14 mouse cellular contexts compared by ENCODE assay signal in genomic region chr17:33969394-33969793, GRCm38 (mm10). TPM values are rescaled to one million over a fixed set of nuclear protein-coding genes. Genes with fewer than 3 reads are reported as not detected.
A peak's percentile ranks its signal among the peaks of the same experiment; 100 is the strongest.
DNase-seq lines count a peak whose midpoint lies in the region; ATAC-seq and TF ChIP-seq lines count a peak whose summit lies in the region.
"Had no signal": no experiment of that assay in that cellular context is flagged by ENCODE, and none has a peak within 500 bp of the region (broad histone marks: within the 10 kb centered on the region; RNA-seq: fewer than 3 reads in every experiment).

No protein-coding gene starts in this region.

- H3K4me1 ChIP-seq in cerebellum, adult 2 months (ENCODE audit: control insufficient read depth, insufficient read depth, low read length) = no peaks in the 10 kb centered on the region
- H3K4me1 ChIP-seq in liver, embryonic 12.5 days = peaks cover 9% of the 10 kb centered on the region; the same call in 1 of the 2 replicates
- H3K4me1 ChIP-seq: kidney, embryonic 15.5 days; midbrain, embryonic 15.5 days had no signal

- H3K4me2 ChIP-seq in liver, embryonic 12.5 days = no peak overlapping the region
- H3K4me2 ChIP-seq: hindbrain, embryonic 14.5 days; kidney, embryonic 15.5 days; midbrain, embryonic 15.5 days had no signal

- DNase-seq in cerebellum, adult 2 months = no peak
- DNase-seq in cerebellum, adult 11 months = no peak
- peak; percentile 36 for DNase-seq in liver
- peak; percentile 64 for DNase-seq in thymus, postnatal 4 days
- no peak for DNase-seq in thymus, postnatal 14 days
- peak; percentile 54 for DNase-seq in testis, postnatal 10 days (ENCODE audit: low spot score)
- DNase-seq in Muller cell, postnatal 12 days (ENCODE audit: inconsistent ontology term) = no peak
- DNase-seq: cerebellum, adult 9-10 months; right cerebral cortex, postnatal 14 days had no signal

- no peak overlapping the region for H3K4me3 ChIP-seq in cerebellum, adult 2 months (replicated peaks; ENCODE audit: insufficient read depth, low read depth, low read length)
- H3K4me3 ChIP-seq in liver, embryonic 12.5 days = no peak overlapping the region
- H3K4me3 ChIP-seq: kidney, embryonic 15.5 days; midbrain, embryonic 15.5 days had no signal

- no peak overlapping the region for H3K27ac ChIP-seq in cerebellum, adult 2 months (ENCODE audit: insufficient read depth, low read length)
- no peak overlapping the region for H3K27ac ChIP-seq in liver, embryonic 12.5 days
- H3K27ac ChIP-seq: hindbrain, embryonic 14.5 days; kidney, embryonic 15.5 days; midbrain, embryonic 15.5 days had no signal

- H3K9me3 ChIP-seq in liver, embryonic 12.5 days (replicated peaks) = peaks cover 11% of the 10 kb centered on the region; the same call in 1 of the 2 replicates
- H3K9me3 ChIP-seq: kidney, embryonic 15.5 days; midbrain, embryonic 15.5 days had no signal

- no peak overlapping the region for H3K9ac ChIP-seq in liver, embryonic 12.5 days
- H3K9ac ChIP-seq: hindbrain, embryonic 14.5 days; kidney, embryonic 15.5 days; midbrain, embryonic 15.5 days had no signal

- no peak for ATAC-seq in liver, embryonic 12.5 days

- peaks cover 22% of the 10 kb centered on the region for H3K36me3 ChIP-seq in liver, embryonic 12.5 days

- TF ChIP-seq POLR2A in cerebellum, adult 2 months (IDR thresholded peaks at IDR 0.05; ENCODE audit: borderline replicate concordance, insufficient read depth, low read length) = no peak

- 77% methylated on average over 4 of the region's 4 CpGs for WGBS in cerebellum, adult 2 months
- WGBS in liver, embryonic 12.5 days (ENCODE audit: insufficient replicate concordance) = 64% methylated on average over 4 of the region's 4 CpGs

- no peaks in the 10 kb centered on the region for H3K27me3 ChIP-seq in cerebellum, adult 2 months (ENCODE audit: control insufficient read depth, insufficient read depth, low read length)
- H3K27me3 ChIP-seq in liver, embryonic 12.5 days (replicated peaks) = peaks cover 3% of the 10 kb centered on the region; the same call in 1 of the 2 replicates
- H3K27me3 ChIP-seq: midbrain, embryonic 15.5 days; Patski had no signal

- TF ChIP-seq CTCF in cerebellum, adult 2 months (IDR thresholded peaks at IDR 0.05; ENCODE audit: borderline replicate concordance, insufficient read depth, low read depth, low read length) = peak; percentile 11; the same call in 1 of the 2 replicates

RNA-seq across cellular contexts. Expression of gene Rps18, which starts 13.6 kb away (rescaled TPM):
- 283 and 320 TPM in 2 replicates for polyA plus RNA-seq in cerebellum, adult 2 months (2012; rRNA removed)
- polyA plus RNA-seq in liver, embryonic 12.5 days (2016; fragmentation: Nextera tagmentation; extraction: Ambion mirVana) = 1,396 and 1,433 TPM in 2 replicates

RNA-seq across cellular contexts. Expression of gene Vps52, which starts 13.8 kb away (rescaled TPM):
- 73.5 and 77.0 TPM in 2 replicates for polyA plus RNA-seq in cerebellum, adult 2 months (2012; rRNA removed)
- polyA plus RNA-seq in liver, embryonic 12.5 days (2016; fragmentation: Nextera tagmentation; extraction: Ambion mirVana) = 41.1 and 43.5 TPM in 2 replicates

RNA-seq across cellular contexts. Expression of gene B3galt4, which starts 18.1 kb away (rescaled TPM):
- 8.4 and 8.6 TPM in 2 replicates for polyA plus RNA-seq in cerebellum, adult 2 months (2012; rRNA removed)
- 2.1 and 2.6 TPM in 2 replicates for polyA plus RNA-seq in liver, embryonic 12.5 days (2016; fragmentation: Nextera tagmentation; extraction: Ambion mirVana)

RNA-seq across cellular contexts. Expression of gene Wdr46, which starts 28.9 kb away (rescaled TPM):
- 13.3 and 14.0 TPM in 2 replicates for polyA plus RNA-seq in cerebellum, adult 2 months (2012; rRNA removed)
- polyA plus RNA-seq in liver, embryonic 12.5 days (2016; fragmentation: Nextera tagmentation; extraction: Ambion mirVana) = 49.4 and 52.7 TPM in 2 replicates

RNA-seq across cellular contexts. Expression of gene Pfdn6, which starts 29.3 kb away (rescaled TPM):
- polyA plus RNA-seq in cerebellum, adult 2 months (2012; rRNA removed) = 117 and 135 TPM in 2 replicates
- polyA plus RNA-seq in liver, embryonic 12.5 days (2016; fragmentation: Nextera tagmentation; extraction: Ambion mirVana) = 164 and 177 TPM in 2 replicates

Comparison
In these comparisons a context has a peak if more than half of its experiments do, and no peak if none do; other contexts are left out.
1. DNase-seq: peak in liver (single experiment), thymus, postnatal 4 days (single experiment) and testis, postnatal 10 days (single experiment); none in cerebellum, adult 2 months (0 of 2), cerebellum, adult 11 months (single experiment), thymus, postnatal 14 days (single experiment) and Muller cell, postnatal 12 days (single experiment).